Mouse (Mus musculus) embryonic fibroblast, embryonic 13.5 days (primary cell): ENCODE data around the gene Lacc1. TPM values are rescaled to one million over a fixed set of nuclear protein-coding genes. Genes with fewer than 3 reads are reported as not detected.

Experiments
- H3K27ac ChIP-seq: 2 replicates; pipeline ENCODE4 v1.5.1; 2012; ENCODE audit warnings: low read length, control low read depth, inconsistent platforms; ENCODE audit not compliant: insufficient read depth
- H3K4me1 ChIP-seq: 2 replicates; pipeline ENCODE4 v1.6.1; 2011; ENCODE audit warnings: low read length; ENCODE audit not compliant: control insufficient read depth, insufficient read depth
- H3K4me3 ChIP-seq: 2 replicates; pipeline ENCODE4 v1.5.1; 2011; ENCODE audit warnings: mild to moderate bottlenecking, control low read depth, low read length; ENCODE audit not compliant: insufficient read depth
- CTCF ChIP-seq: IDR thresholded peaks from 2 replicates; pipeline ENCODE4 v1.5.1; 2011; ENCODE audit warnings: mild to moderate bottlenecking, control low read depth, low read length, moderate library complexity, borderline replicate concordance; ENCODE audit not compliant: insufficient read depth
- POLR2A ChIP-seq: IDR thresholded peaks from 2 replicates; pipeline ENCODE4 v1.6.1; 2011; ENCODE audit warnings: low read depth, mild to moderate bottlenecking, control low read depth, low read length, moderate library complexity
- polyA plus RNA-seq: library from polyadenylated mRNA; stranded (reverse); fragments of >200 nt; gene quantifications from 2 replicates; pipeline ENCODE4 v1.2.4, GENCODE M21; 2011; ENCODE audit warnings: low read depth; ENCODE audit not compliant: missing spikeins, insufficient read length

Lacc1 gene
- polyA plus RNA-seq, result 17.1 and 19.8 TPM in 2 replicates

- H3K27ac ChIP-seq, result peak within 1 kb of the TSS; percentile 92
- H3K4me1 ChIP-seq, result peaks cover 12% of the 10 kb centered on the region; the same call in 1 of the 2 replicates
- TF ChIP-seq POLR2A (peak; percentile 42; the same call in 1 of the 2 replicates), CTCF (peak; percentile 48; the same call in 1 of the 2 replicates)
- H3K4me3 ChIP-seq, result peak within 1 kb of the TSS; percentile 62
These were observed at the start of gene Lacc1, which contains the start of gene Ccdc122 for GRCm38 (mm10) chr14:77036226-77037046. Gene Lacc1 (minus strand): TSS chr14:77036904. Gene Ccdc122 (plus strand): TSS chr14:77036772.

GRCm38 (mm10) chr14:77081248-77081647 lies 44.5 kb upstream of the Lacc1 start:
- TF ChIP-seq CTCF, result no peak
- no peak for TF ChIP-seq POLR2A

GRCm38 (mm10) chr14:77069361-77069760 lies 32.7 kb upstream of the Lacc1 start:
- H3K4me1 ChIP-seq, result no peaks in the 10 kb centered on the region
- no peak overlapping the region for H3K27ac ChIP-seq
- no peak for TF ChIP-seq CTCF
- TF ChIP-seq POLR2A, result no peak
- no peak overlapping the region for H3K4me3 ChIP-seq

More at GRCm38 (mm10) chr14:77081248-77081647, 44.5 kb upstream of the Lacc1 start:
- H3K4me3 ChIP-seq, result no peak overlapping the region
- H3K27ac ChIP-seq, result no peak overlapping the region
- H3K4me1 ChIP-seq, result no peaks in the 10 kb centered on the region

GRCm38 (mm10) chr14:77053288-77053687 lies 16.6 kb upstream of the Lacc1 start:
- Histone ChIP-seq H3K4me3 (no peak overlapping the region), H3K27ac (no peak overlapping the region), H3K4me1 (no peaks in the 10 kb centered on the region)
- no peak for TF ChIP-seq CTCF

- H3K27ac ChIP-seq, result peak overlapping the region; percentile 92
- TF ChIP-seq CTCF (no peak), POLR2A (no peak)
- no peak overlapping the region for H3K4me3 ChIP-seq
- peaks cover 9% of the 10 kb centered on the region; the same call in 1 of the 2 replicates for H3K4me1 ChIP-seq
These were observed 1.2 kb upstream of the Lacc1 start for GRCm38 (mm10) chr14:77037832-77038425.

- 0 out of 2 replicates have a peak overlapping the region, but pooled peaks have one; percentile 62 for H3K4me3 ChIP-seq
- peaks cover 11% of the 10 kb centered on the region; the same call in 1 of the 2 replicates for H3K4me1 ChIP-seq
- TF ChIP-seq POLR2A (no peak), CTCF (no peak)
- H3K27ac ChIP-seq, result peak overlapping the region; percentile 92
These were observed 626 bp upstream of the Lacc1 start for GRCm38 (mm10) chr14:77037330-77037729.

GRCm38 (mm10) chr14:77034970-77035369 lies 1.7 kb downstream of the Lacc1 start:
- TF ChIP-seq POLR2A (no peak), CTCF (no peak)
- Histone ChIP-seq H3K4me1 (peaks cover 12% of the 10 kb centered on the region; the same call in 1 of the 2 replicates), H3K4me3 (no peak overlapping the region), H3K27ac (no peak overlapping the region)

GRCm38 (mm10) chr14:77034175-77034915 lies 2.4 kb downstream of the Lacc1 start:
- no peak overlapping the region for H3K27ac ChIP-seq
- H3K4me3 ChIP-seq, result no peak overlapping the region
- peaks cover 12% of the 10 kb centered on the region; the same call in 1 of the 2 replicates for H3K4me1 ChIP-seq

GRCm38 (mm10) chr14:77033391-77033790 lies 3.3 kb downstream of the Lacc1 start:
- H3K4me1 ChIP-seq, result peaks cover 12% of the 10 kb centered on the region; the same call in 1 of the 2 replicates
- TF ChIP-seq CTCF, result no peak
- no peak overlapping the region for H3K27ac ChIP-seq
- no peak overlapping the region for H3K4me3 ChIP-seq

More at GRCm38 (mm10) chr14:77034175-77034915, 2.4 kb downstream of the Lacc1 start:
- TF ChIP-seq CTCF, result no peak
- TF ChIP-seq POLR2A, result no peak
